Mouse (Mus musculus) forebrain, postnatal 0 days (tissue): ENCODE measurements around the gene Gja5. TPM values are rescaled to one million over a fixed set of nuclear protein-coding genes. Genes with fewer than 3 reads are reported as not detected.
"Not testable (repeated sequence)": the region's sequence is repeated elsewhere in the genome, so short reads cannot be mapped to it uniquely, and the experiment has no call there.

Experiments used
- ATAC-seq: fragments of 200-750 bp; cut with Nextera tagmentation; 2 replicates; pipeline ENCODE4 v1.8.0; 2017; ENCODE audit warnings: mild to moderate bottlenecking, moderate library complexity
- DNase-seq: peaks from one replicate; pipeline ENCODE4 v3.0.0-alpha.2; 2015
- H3K27ac ChIP-seq: fragments of 300-500 bp; sonication (generic); 2 replicates; pipeline ENCODE4 v1.5.1; 2014; ENCODE audit warnings: low read depth, mild to moderate bottlenecking, antibody characterized with exemption, low read length, moderate library complexity, mixed read lengths
- H3K27me3 ChIP-seq: fragments of 300-500 bp; sonication (generic); 2 replicates; pipeline ENCODE4 v1.6.1; 2014; ENCODE audit warnings: mild to moderate bottlenecking, low read length, mixed read lengths; ENCODE audit not compliant: insufficient read depth
- H3K36me3 ChIP-seq: fragments of 300-500 bp; sonication (generic); 2 replicates; pipeline ENCODE4 v1.6.1; 2014; ENCODE audit warnings: mild to moderate bottlenecking, moderate library complexity; ENCODE audit not compliant: insufficient read depth
- H3K4me1 ChIP-seq: fragments of 300-500 bp; sonication (generic); 2 replicates; pipeline ENCODE4 v1.6.1; 2014; ENCODE audit warnings: antibody characterized with exemption; ENCODE audit not compliant: insufficient read depth
- H3K4me2 ChIP-seq: fragments of 300-500 bp; sonication (generic); 2 replicates; pipeline ENCODE4 v1.6.1; 2014; ENCODE audit warnings: low read depth, mild to moderate bottlenecking, moderate library complexity
- H3K4me3 ChIP-seq: fragments of 300-500 bp; sonication (generic); 2 replicates; pipeline ENCODE4 v1.5.1; 2014; ENCODE audit warnings: low read depth, low read length, mixed read lengths
- H3K9ac ChIP-seq: fragments of 300-500 bp; sonication (generic); 2 replicates; pipeline ENCODE4 v1.6.1; 2014; ENCODE audit warnings: mild to moderate bottlenecking
- H3K9me3 ChIP-seq: fragments of 300-500 bp; sonication (generic); 2 replicates; pipeline ENCODE4 v1.6.1; 2016; ENCODE audit warnings: low read length
- CTCF ChIP-seq: sonication (generic); IDR thresholded peaks from 2 replicates; pipeline ENCODE4 v1.5.1; 2016; ENCODE audit warnings: antibody characterized with exemption, control low read depth, low read depth
- WGBS: fragments of 180-500 bp; shearing (Covaris S2); extraction: QIAGEN DNeasy Blood & Tissue Kit; methylation state at CpG from one replicate; pipeline ENCODE4 v1.1.7; 2014; 5-methylcytosine and 5-hydroxymethylcytosine counted together
- polyA plus RNA-seq: library from polyadenylated mRNA; unstranded; fragments of >200 nt; fragmentation: Nextera tagmentation; extraction: Ambion mirVana; gene quantifications from 2 replicates; pipeline ENCODE4 v1.2.1, GENCODE M21; 2015
- total RNA-seq: library from RNA; depleted of rRNA; stranded (reverse); fragments of >200 nt; gene quantifications from 2 replicates; pipeline ENCODE4 v1.2.3, GENCODE M21; 2014

Gja5 gene
- total and polyA plus RNA-seq, 2 experiments from 2014 or later, result 1.3 to 1.5 TPM

GRCm38 (mm10) chr3:97048360-97048759 lies 143.9 kb downstream of the Gja5 start:
- no peaks in the 10 kb centered on the region for H3K27me3 ChIP-seq
- DNase-seq, result no peak
- peak; percentile 24 for TF ChIP-seq CTCF

GRCm38 (mm10) chr3:97051264-97051744 lies 146.8 kb downstream of the Gja5 start:
- TF ChIP-seq CTCF, result no peak
- Histone ChIP-seq H3K9ac (no peak overlapping the region), H3K27ac (no peak overlapping the region), H3K9me3 (no peaks in the 10 kb centered on the region), H3K36me3 (no peaks in the 10 kb centered on the region), H3K4me3 (no peak overlapping the region), H3K4me1 (no peaks in the 10 kb centered on the region), H3K4me2 (no peak overlapping the region), H3K27me3 (no peaks in the 10 kb centered on the region)
- WGBS, result 64% methylated on average over 13 of the region's 13 CpGs
- DNase-seq (no peak), ATAC-seq (no peak)

More at GRCm38 (mm10) chr3:97048360-97048759, 143.9 kb downstream of the Gja5 start:
- Histone ChIP-seq H3K4me1 (no peaks in the 10 kb centered on the region), H3K27ac (no peak overlapping the region), H3K4me2 (no peak overlapping the region), H3K9ac (no peak overlapping the region), H3K4me3 (no peak overlapping the region), H3K36me3 (no peaks in the 10 kb centered on the region), H3K9me3 (no peaks in the 10 kb centered on the region)
- ATAC-seq, result no peak

- TF ChIP-seq CTCF, result no peak
- H3K27me3 ChIP-seq, result no peaks in the 10 kb centered on the region
- no peak overlapping the region for H3K9ac ChIP-seq
- no peaks in the 10 kb centered on the region for H3K4me1 ChIP-seq
- H3K36me3 ChIP-seq, result no peaks in the 10 kb centered on the region
- H3K4me2 ChIP-seq, result no peak overlapping the region
- 27% methylated on average over 8 of the region's 8 CpGs for WGBS
- no peak for DNase-seq
- H3K27ac ChIP-seq, result no peak overlapping the region
- ATAC-seq, result no peak
- H3K9me3 ChIP-seq, result no peaks in the 10 kb centered on the region
- H3K4me3 ChIP-seq, result no peak overlapping the region
Measured at GRCm38 (mm10) chr3:97052069-97052799, 147.7 kb downstream of the Gja5 start.

DNA sequence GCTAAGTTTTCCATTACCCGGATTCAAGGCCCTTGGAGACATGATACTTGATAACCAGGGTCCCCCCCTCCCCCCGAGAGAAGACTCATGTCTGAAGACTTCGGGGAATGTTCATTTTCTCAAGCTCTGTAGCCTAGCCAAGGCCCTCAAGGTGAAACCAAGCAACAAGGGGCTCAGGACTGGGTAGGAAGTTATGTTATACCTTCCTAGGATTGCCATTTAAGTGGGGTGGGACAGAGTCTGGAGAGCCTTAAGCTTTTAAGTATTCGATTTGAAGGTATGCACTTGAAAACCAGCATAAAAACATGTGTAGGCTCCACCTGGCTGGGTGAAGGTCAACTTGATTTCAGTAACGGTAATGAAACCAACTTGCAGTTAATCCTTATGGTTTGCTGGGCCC lies 154.2 kb downstream of the Gja5 start:
- DNase-seq, result no peak
- Histone ChIP-seq H3K27me3 (no peaks in the 10 kb centered on the region), H3K4me2 (no peak overlapping the region), H3K4me1 (no peaks in the 10 kb centered on the region), H3K4me3 (no peak overlapping the region), H3K36me3 (no peaks in the 10 kb centered on the region), H3K27ac (no peak overlapping the region), H3K9ac (no peak overlapping the region), H3K9me3 (no peaks in the 10 kb centered on the region)
- WGBS, result 88% methylated on average over 5 of the region's 5 CpGs
- no peak for TF ChIP-seq CTCF
- no peak for ATAC-seq

DNA sequence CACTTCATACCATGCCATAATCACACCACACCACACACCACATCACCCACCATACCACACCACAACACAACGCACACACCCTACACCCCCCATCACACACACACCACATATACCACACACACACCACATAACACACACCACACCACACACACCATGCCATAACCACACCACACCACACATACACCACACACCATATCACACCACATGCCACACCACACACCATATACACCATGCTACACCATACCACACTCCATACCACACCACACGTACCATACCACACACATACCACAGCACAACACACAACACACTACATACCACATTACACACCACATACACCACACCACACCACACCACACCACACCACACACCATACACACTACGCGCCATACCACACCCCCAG lies 155.6 kb downstream of the Gja5 start:
- DNase-seq (no peak), ATAC-seq (no peak)
- Histone ChIP-seq H3K9me3 (no peaks in the 10 kb centered on the region), H3K4me2 (no peak overlapping the region), H3K36me3 (no peaks in the 10 kb centered on the region), H3K27ac (no peak overlapping the region), H3K9ac (no peak overlapping the region), H3K27me3 (no peaks in the 10 kb centered on the region), H3K4me3 (no peak overlapping the region), H3K4me1 (no peaks in the 10 kb centered on the region)
- TF ChIP-seq CTCF, result no peak
- WGBS, result 98% methylated on average over 4 of the region's 4 CpGs

GRCm38 (mm10) chr3:97062814-97063213 lies 158.3 kb downstream of the Gja5 start:
- Histone ChIP-seq H3K9me3 (no peaks in the 10 kb centered on the region), H3K4me2 (no peak overlapping the region), H3K4me3 (no peak overlapping the region), H3K27ac (no peak overlapping the region), H3K4me1 (no peaks in the 10 kb centered on the region), H3K9ac (no peak overlapping the region), H3K36me3 (no peaks in the 10 kb centered on the region), H3K27me3 (no peaks in the 10 kb centered on the region)
- TF ChIP-seq CTCF, result no peak
- ATAC-seq (no peak), DNase-seq (no peak)
- whole genome bisulfite sequencing, result 72% methylated on average over 5 of the region's 5 CpGs

- no peak overlapping the region for H3K4me2 ChIP-seq
- 50% methylated on average over 6 of the region's 6 CpGs for WGBS
- no peak for ATAC-seq
Measured at GRCm38 (mm10) chr3:97064046-97064445, 159.6 kb downstream of the Gja5 start.

DNA sequence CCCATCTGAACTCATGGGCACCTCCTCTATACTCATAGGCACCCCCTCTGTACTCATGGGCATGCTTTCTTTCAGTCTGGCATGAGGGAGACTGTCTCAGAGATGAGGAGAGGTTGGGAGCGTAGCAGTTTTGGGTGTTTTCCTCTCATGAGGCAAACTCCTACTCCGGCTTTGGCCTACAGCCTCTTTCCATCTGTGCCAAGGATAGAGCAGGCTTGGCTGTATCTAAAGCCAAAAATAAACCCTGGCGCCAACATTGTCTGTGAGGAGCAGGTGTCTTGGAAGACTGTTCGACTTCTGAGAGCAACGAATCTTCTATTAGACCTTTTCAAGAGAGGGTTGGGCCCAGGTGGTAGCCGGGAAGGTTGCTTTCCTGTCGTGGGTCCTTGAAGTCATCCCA lies 165.1 kb downstream of the Gja5 start:
- 0 out of 2 replicates have a peak, but pooled peaks have one; percentile 18 for ATAC-seq
- H3K9me3 ChIP-seq, H3K36me3 ChIP-seq, H3K4me3 ChIP-seq, H3K9ac ChIP-seq, H3K4me1 ChIP-seq, DNase-seq, H3K27me3 ChIP-seq, H3K27ac ChIP-seq, H3K4me2 ChIP-seq: not testable (repeated sequence)
- WGBS, result 90% methylated on average over 7 of the region's 7 CpGs

More at GRCm38 (mm10) chr3:97064046-97064445, 159.6 kb downstream of the Gja5 start:
- no peak for DNase-seq
- Histone ChIP-seq H3K27me3 (no peaks in the 10 kb centered on the region), H3K4me3 (no peak overlapping the region), H3K4me1 (no peaks in the 10 kb centered on the region), H3K27ac (no peak overlapping the region), H3K36me3 (no peaks in the 10 kb centered on the region), H3K9ac (no peak overlapping the region), H3K9me3 (no peaks in the 10 kb centered on the region)
- TF ChIP-seq CTCF, result no peak

DNA sequence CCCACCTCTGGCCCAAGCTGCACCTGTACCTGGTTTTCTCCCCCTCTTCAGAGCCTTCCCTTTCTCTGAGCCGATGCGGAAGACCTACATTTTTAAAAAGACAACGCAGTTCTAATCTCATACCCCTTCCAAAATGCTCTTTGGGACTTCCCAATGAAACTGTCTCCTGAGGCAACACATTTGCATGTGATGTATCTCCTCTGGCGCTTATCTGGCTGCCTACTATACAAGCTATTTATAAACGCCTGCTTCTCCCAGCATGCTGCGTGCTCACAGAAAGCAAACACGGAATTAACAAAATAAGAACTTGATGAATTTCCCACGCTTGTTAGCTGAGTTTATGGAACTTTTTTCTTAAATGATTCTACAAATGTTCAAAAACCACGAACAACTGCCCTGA lies 167.4 kb downstream of the Gja5 start:
- 63% methylated on average over 9 of the region's 9 CpGs for WGBS
- ATAC-seq, result peak; percentile 61

GRCm38 (mm10) chr3:97072361-97072760 lies 167.9 kb downstream of the Gja5 start:
- not testable (repeated sequence) for H3K27ac ChIP-seq, DNase-seq, H3K9me3 ChIP-seq, H3K4me2 ChIP-seq, H3K4me3 ChIP-seq, H3K36me3 ChIP-seq, H3K9ac ChIP-seq, H3K4me1 ChIP-seq, ATAC-seq, H3K27me3 ChIP-seq
- 77% methylated on average over 5 of the region's 5 CpGs for WGBS

More for the DNA sequence above, 167.4 kb downstream of the Gja5 start:
- H3K27me3 ChIP-seq, H3K36me3 ChIP-seq, H3K27ac ChIP-seq, H3K9me3 ChIP-seq, H3K9ac ChIP-seq, DNase-seq, H3K4me1 ChIP-seq, H3K4me2 ChIP-seq, H3K4me3 ChIP-seq: not testable (repeated sequence)
